Mouse (Mus musculus) adrenal gland, postnatal 14 days (tissue): ENCODE measurements around the gene Rragc. TPM values are rescaled to one million over a fixed set of nuclear protein-coding genes. Genes with fewer than 3 reads are reported as not detected.
A peak's percentile ranks its signal among the peaks of the same experiment; 100 is the strongest.

ENCODE experiments used
- DNase-seq: peaks from one replicate; pipeline ENCODE4 v3.0.0; 2021; ENCODE audit warnings: mixed read lengths
- total RNA-seq: library from RNA; stranded (reverse); gene quantifications from 2 replicates; pipeline ENCODE4 v1.2.3, GENCODE M21; 2021

Gene Rragc
- total RNA-seq, 1 experiment from 2014 or later: 83.2 TPM

- DNase-seq: no peak
Measured at GRCm38 (mm10) chr4:123952059-123952458, 34.8 kb downstream of the Rragc start.

- peak; percentile 91 for DNase-seq
Measured at GRCm38 (mm10) chr4:123956703-123957491, 39.7 kb downstream of the Rragc start.

DNA sequence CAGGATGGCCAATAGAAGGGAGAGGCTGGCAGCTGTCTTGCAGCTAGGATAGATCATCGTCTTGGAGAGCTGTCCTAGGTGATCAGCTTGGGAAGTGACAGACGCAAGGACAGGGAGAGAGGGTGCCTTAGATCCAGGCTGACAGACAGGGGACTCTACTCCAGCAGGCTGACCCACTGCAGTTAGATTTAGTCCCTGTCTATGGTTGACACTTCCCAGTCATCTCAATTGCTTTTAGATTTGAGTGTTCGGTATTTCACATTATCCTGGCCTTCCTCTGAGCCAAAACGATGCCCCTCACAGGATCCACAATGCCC, 40.2 kb downstream of the Rragc start:
- DNase-seq: no peak

DNA sequence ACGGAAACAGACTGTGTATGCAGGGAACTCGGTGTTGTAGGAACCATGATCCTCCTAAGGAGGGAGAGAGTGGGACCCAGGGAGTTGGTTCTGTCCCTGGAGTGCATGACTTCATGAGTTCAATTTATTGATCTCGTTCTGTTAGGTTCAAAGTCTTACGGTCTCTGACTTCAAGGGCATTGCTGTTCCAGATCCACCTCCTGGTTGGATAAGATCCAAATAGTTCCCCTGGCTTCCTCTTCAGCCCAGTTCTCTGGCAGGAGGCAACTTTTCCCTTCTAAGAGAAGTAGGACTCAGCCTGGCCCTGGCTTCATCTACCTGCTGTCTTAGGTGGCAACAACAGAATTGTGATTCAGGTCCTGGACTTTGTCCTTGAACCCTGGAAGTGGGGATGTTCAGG, 40.6 kb downstream of the Rragc start:
- no peak for DNase-seq

- peak; percentile 22 for DNase-seq
Measured at GRCm38 (mm10) chr4:123960955-123961354, 43.7 kb downstream of the Rragc start.

DNA sequence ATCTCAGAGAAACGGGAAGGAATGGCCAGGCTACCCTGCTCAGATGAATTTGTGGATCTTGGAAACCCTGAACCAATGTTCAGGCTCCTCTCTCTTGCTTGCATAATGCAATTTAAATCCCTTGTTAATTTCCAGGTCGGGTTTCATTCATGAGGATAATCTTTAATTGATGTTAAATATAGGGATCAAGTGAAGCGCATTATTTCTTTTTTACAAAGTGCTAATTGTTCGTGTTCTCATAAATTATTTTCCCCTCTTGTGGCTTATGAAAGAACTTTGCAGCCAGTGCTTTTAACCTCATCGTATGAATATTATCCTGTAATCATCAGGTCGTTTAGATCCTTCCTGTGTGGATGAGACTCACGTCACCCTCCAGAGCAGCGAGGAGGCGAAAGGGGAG, 45.5 kb downstream of the Rragc start:
- DNase-seq: no peak

GRCm38 (mm10) chr4:123968663-123969321, 51.5 kb downstream of the Rragc start:
- no peak for DNase-seq

DNA sequence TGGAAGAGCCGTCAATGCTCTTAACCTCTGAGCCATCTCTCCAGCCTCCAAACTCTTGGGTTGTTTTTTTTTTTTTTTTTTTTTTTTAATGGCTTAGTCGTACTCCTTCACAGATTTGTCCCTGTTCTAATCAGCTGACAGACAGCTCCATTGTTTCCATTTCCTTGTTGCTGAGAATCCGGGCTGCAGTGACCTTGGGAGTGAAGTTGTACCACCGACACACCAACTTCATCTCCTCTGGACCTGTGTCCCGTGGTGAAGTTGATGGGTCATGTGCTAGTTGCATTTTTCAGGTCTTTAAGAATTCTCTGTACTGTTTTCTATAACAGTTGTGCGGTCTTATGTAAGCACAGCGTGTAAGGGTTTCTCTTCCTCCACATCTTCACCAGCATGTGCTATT, 52.2 kb downstream of the Rragc start:
- no peak for DNase-seq

- peak; percentile 26 for DNase-seq
Measured at GRCm38 (mm10) chr4:123971059-123971458, 53.8 kb downstream of the Rragc start.

- DNase-seq: peak; percentile 12
Measured at GRCm38 (mm10) chr4:123972423-123973049, 55.3 kb downstream of the Rragc start.

DNA sequence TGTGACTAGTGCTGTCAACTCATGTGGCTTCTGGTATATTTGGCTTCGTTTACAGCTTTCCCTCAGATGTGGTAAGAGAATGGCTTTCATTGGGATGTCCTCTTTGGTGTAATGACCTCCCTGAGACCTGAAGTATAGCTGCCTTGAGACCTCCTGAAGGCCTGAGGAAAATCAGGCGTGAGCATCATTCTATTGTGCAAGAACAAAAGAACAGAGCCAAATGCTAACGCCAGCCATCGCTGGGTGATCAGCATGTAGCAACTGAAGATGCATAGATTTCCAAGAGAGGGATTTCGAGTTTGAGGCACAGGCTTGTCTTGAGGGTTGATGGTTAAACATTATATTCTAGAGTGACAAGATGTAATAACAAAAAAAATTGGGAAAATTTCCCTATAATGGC, 64.9 kb downstream of the Rragc start:
- DNase-seq: no peak

Other genes with a start within 250 kb of the Rragc start
- gene Macf1, start 233.1 kb upstream of the Rragc start, total RNA-seq: 193 and 200 TPM in 2 replicates
- gene Ndufs5, start 199.2 kb upstream of the Rragc start, total RNA-seq: 317 and 335 TPM in 2 replicates
- 60.3 and 66.4 TPM in 2 replicates for gene Akirin1, start 167.1 kb upstream of the Rragc start, total RNA-seq
- gene Rhbdl2, start 129.6 kb upstream of the Rragc start, total RNA-seq: 1.7 and 2.0 TPM in 2 replicates
- gene 4933427I04Rik, start 57.8 kb upstream of the Rragc start, total RNA-seq: not detected in 2 replicates
- 44.8 and 45.6 TPM in 2 replicates for gene Mycbp, start 12.6 kb upstream of the Rragc start, total RNA-seq
- not detected in 2 replicates for gene 4930535I16Rik, start 576 bp downstream of the Rragc start, total RNA-seq